Mouse (Mus musculus) heart, embryonic 12.5 days (tissue): ENCODE data around the gene Basp1. TPM values are rescaled to one million over a fixed set of nuclear protein-coding genes. Genes with fewer than 3 reads are reported as not detected.
"Not testable (repeated sequence)": the region's sequence is repeated elsewhere in the genome, so short reads cannot be mapped to it uniquely, and the experiment has no call there.

Experiments used
- ATAC-seq: fragments of 200-750 bp; cut with Nextera tagmentation; 2 replicates; pipeline ENCODE4 v1.8.0; 2017; ENCODE audit warnings: moderate TSS enrichment, moderate library complexity; ENCODE audit not compliant: insufficient number of reproducible peaks, low FRiP score
- H3K27ac ChIP-seq: fragments of 300-500 bp; sonication (generic); 2 replicates; pipeline ENCODE4 v1.5.1; 2016; ENCODE audit warnings: mild to moderate bottlenecking, moderate library complexity; ENCODE audit not compliant: poor library complexity, severe bottlenecking
- H3K27me3 ChIP-seq: fragments of 300-500 bp; sonication (generic); replicated peaks from 2 replicates; pipeline ENCODE4 v1.6.1; 2016; ENCODE audit warnings: mild to moderate bottlenecking, moderate library complexity
- H3K36me3 ChIP-seq: fragments of 300-500 bp; sonication (generic); 2 replicates; pipeline ENCODE4 v1.6.1; 2016; ENCODE audit warnings: mild to moderate bottlenecking, moderate library complexity
- H3K4me1 ChIP-seq: fragments of 300-500 bp; sonication (generic); replicated peaks from 2 replicates; pipeline ENCODE4 v1.6.1; 2016; ENCODE audit warnings: mild to moderate bottlenecking
- H3K4me2 ChIP-seq: fragments of 300-500 bp; sonication (generic); 2 replicates; pipeline ENCODE4 v1.6.1; 2016; ENCODE audit warnings: mild to moderate bottlenecking, moderate library complexity
- H3K4me3 ChIP-seq: fragments of 300-500 bp; sonication (generic); 2 replicates; pipeline ENCODE4 v1.5.1; 2016; ENCODE audit warnings: mild to moderate bottlenecking
- H3K9ac ChIP-seq: fragments of 300-500 bp; sonication (generic); 2 replicates; pipeline ENCODE4 v1.6.1; 2016; ENCODE audit warnings: mild to moderate bottlenecking, moderate library complexity
- H3K9me3 ChIP-seq: fragments of 300-500 bp; sonication (generic); replicated peaks from 2 replicates; pipeline ENCODE4 v1.6.1; 2016; ENCODE audit warnings: mild to moderate bottlenecking, moderate library complexity
- WGBS: fragments of 180-500 bp; shearing (Covaris S2); methylation state at CpG from one replicate; pipeline ENCODE4 v1.1.7; 2016; 5-methylcytosine and 5-hydroxymethylcytosine counted together
- polyA plus RNA-seq: library from polyadenylated mRNA; unstranded; fragments of >200 nt; fragmentation: Nextera tagmentation; extraction: Ambion mirVana; gene quantifications from 2 replicates; pipeline ENCODE4 v1.2.1, GENCODE M21; 2016

The Basp1 gene
- 18.4 and 18.6 TPM in 2 replicates for polyA plus RNA-seq

- no peaks in the 10 kb centered on the region for H3K27me3 ChIP-seq
- H3K4me3 ChIP-seq: peak within 1 kb of the TSS; percentile 72
- peak; percentile 59 for ATAC-seq
- no peaks in the 10 kb centered on the region for H3K9me3 ChIP-seq
- H3K9ac ChIP-seq: peak within 1 kb of the TSS; percentile 76
- WGBS: under 1% methylated on average over 30 of the region's 60 CpGs
- H3K27ac ChIP-seq: peak within 1 kb of the TSS; percentile 56; the same call in 1 of the 2 replicates
- H3K36me3 ChIP-seq: no peaks in the 10 kb centered on the region
- H3K4me1 ChIP-seq: no peaks in the 10 kb centered on the region
- H3K4me2 ChIP-seq: peak within 1 kb of the TSS; percentile 93
Measured at GRCm38 (mm10) chr15:25413378-25413901, at the start of gene Basp1. Gene Basp1, minus strand, starts transcription at chr15:25413764.

GRCm38 (mm10) chr15:25463076-25463475 is 49.5 kb upstream of the Basp1 start:
- not testable (repeated sequence) for H3K27me3 ChIP-seq, ATAC-seq, H3K4me3 ChIP-seq, H3K4me2 ChIP-seq, H3K4me1 ChIP-seq, H3K9ac ChIP-seq, H3K9me3 ChIP-seq, H3K36me3 ChIP-seq, H3K27ac ChIP-seq

GRCm38 (mm10) chr15:25462056-25462762 is 48.6 kb upstream of the Basp1 start:
- no peaks in the 10 kb centered on the region for H3K36me3 ChIP-seq
- no peak overlapping the region for H3K4me3 ChIP-seq
- H3K4me2 ChIP-seq: no peak overlapping the region
- no peaks in the 10 kb centered on the region for H3K4me1 ChIP-seq
- H3K27me3 ChIP-seq: no peaks in the 10 kb centered on the region
- no peaks in the 10 kb centered on the region for H3K9me3 ChIP-seq
- H3K27ac ChIP-seq: no peak overlapping the region
- 85% methylated on average over 6 of the region's 6 CpGs for WGBS
- ATAC-seq: no peak
- no peak overlapping the region for H3K9ac ChIP-seq

- 29% methylated on average over 7 of the region's 7 CpGs for WGBS
- H3K36me3 ChIP-seq: no peaks in the 10 kb centered on the region
- H3K4me2 ChIP-seq: no peak overlapping the region; the same call in 1 of the 2 replicates
- no peak overlapping the region for H3K9ac ChIP-seq
- H3K27me3 ChIP-seq: no peaks in the 10 kb centered on the region
- no peaks in the 10 kb centered on the region for H3K4me1 ChIP-seq
- H3K9me3 ChIP-seq: no peaks in the 10 kb centered on the region
- no peak overlapping the region for H3K27ac ChIP-seq
- ATAC-seq: no peak
- no peak overlapping the region for H3K4me3 ChIP-seq
Measured at GRCm38 (mm10) chr15:25459901-25460300, 46.3 kb upstream of the Basp1 start.

- no peak for ATAC-seq
- Histone ChIP-seq H3K9ac (no peak overlapping the region), H3K36me3 (no peaks in the 10 kb centered on the region), H3K4me2 (no peak overlapping the region), H3K9me3 (no peaks in the 10 kb centered on the region), H3K27me3 (no peaks in the 10 kb centered on the region), H3K4me1 (no peaks in the 10 kb centered on the region), H3K27ac (no peak overlapping the region), H3K4me3 (no peak overlapping the region)
- WGBS: 71% methylated on average over 2 of the region's 2 CpGs
Measured at GRCm38 (mm10) chr15:25457421-25457820, 43.9 kb upstream of the Basp1 start.

- ATAC-seq: no peak
- Histone ChIP-seq H3K27ac (no peak overlapping the region), H3K9ac (no peak overlapping the region)
Measured at GRCm38 (mm10) chr15:25453538-25453937, 40.0 kb upstream of the Basp1 start.

GRCm38 (mm10) chr15:25449348-25449747 is 35.8 kb upstream of the Basp1 start:
- Histone ChIP-seq H3K9me3 (no peaks in the 10 kb centered on the region), H3K4me1 (peaks cover 5% of the 10 kb centered on the region), H3K27me3 (peaks cover 11% of the 10 kb centered on the region), H3K4me3 (no peak overlapping the region), H3K9ac (no peak overlapping the region), H3K36me3 (no peaks in the 10 kb centered on the region), H3K4me2 (no peak overlapping the region), H3K27ac (no peak overlapping the region)
- no peak for ATAC-seq
- 38% methylated on average over 1 of the region's 1 CpGs for WGBS

More at GRCm38 (mm10) chr15:25453538-25453937, 40.0 kb upstream of the Basp1 start:
- WGBS: 77% methylated on average over 3 of the region's 3 CpGs
- no peaks in the 10 kb centered on the region for H3K9me3 ChIP-seq
- no peak overlapping the region for H3K4me2 ChIP-seq
- H3K4me3 ChIP-seq: no peak overlapping the region
- H3K36me3 ChIP-seq: no peaks in the 10 kb centered on the region
- H3K27me3 ChIP-seq: no peaks in the 10 kb centered on the region
- no peaks in the 10 kb centered on the region for H3K4me1 ChIP-seq

- peaks cover 5% of the 10 kb centered on the region for H3K4me1 ChIP-seq
- ATAC-seq: no peak
- H3K9me3 ChIP-seq: no peaks in the 10 kb centered on the region
- H3K36me3 ChIP-seq: no peaks in the 10 kb centered on the region
- no peak overlapping the region for H3K27ac ChIP-seq
- H3K27me3 ChIP-seq: peaks cover 15% of the 10 kb centered on the region
- no peak overlapping the region for H3K4me3 ChIP-seq
- no peak overlapping the region for H3K9ac ChIP-seq
- H3K4me2 ChIP-seq: no peak overlapping the region
- 67% methylated on average over 4 of the region's 4 CpGs for WGBS
Measured at GRCm38 (mm10) chr15:25448703-25449340, 35.3 kb upstream of the Basp1 start.

GRCm38 (mm10) chr15:25447136-25447535 is 33.6 kb upstream of the Basp1 start:
- 72% methylated on average over 6 of the region's 6 CpGs for WGBS

GRCm38 (mm10) chr15:25446155-25446487 is 32.6 kb upstream of the Basp1 start:
- no peak for ATAC-seq

More at GRCm38 (mm10) chr15:25447136-25447535, 33.6 kb upstream of the Basp1 start:
- Histone ChIP-seq H3K4me2 (no peak overlapping the region), H3K4me3 (no peak overlapping the region), H3K9ac (no peak overlapping the region), H3K27me3 (peaks cover 19% of the 10 kb centered on the region), H3K27ac (no peak overlapping the region), H3K36me3 (no peaks in the 10 kb centered on the region), H3K4me1 (peaks cover 5% of the 10 kb centered on the region), H3K9me3 (no peaks in the 10 kb centered on the region)
- no peak for ATAC-seq

GRCm38 (mm10) chr15:25445361-25446154 is 32.0 kb upstream of the Basp1 start:
- Histone ChIP-seq H3K4me3 (peak overlapping the region; percentile 22), H3K36me3 (no peaks in the 10 kb centered on the region), H3K4me2 (peak overlapping the region; percentile 61), H3K9ac (peak overlapping the region; percentile 17; the same call in 1 of the 2 replicates), H3K4me1 (peaks cover 5% of the 10 kb centered on the region), H3K27ac (no peak overlapping the region), H3K9me3 (no peaks in the 10 kb centered on the region), H3K27me3 (peaks cover 19% of the 10 kb centered on the region)
- ATAC-seq: 0 out of 2 replicates have a peak, but pooled peaks have one; percentile 39
- WGBS: 6% methylated on average over 17 of the region's 17 CpGs

More at GRCm38 (mm10) chr15:25446155-25446487, 32.6 kb upstream of the Basp1 start:
- H3K9ac ChIP-seq: 0 out of 2 replicates have a peak overlapping the region, but pooled peaks have one; percentile 17
- H3K27ac ChIP-seq: no peak overlapping the region
- no peaks in the 10 kb centered on the region for H3K36me3 ChIP-seq
- H3K27me3 ChIP-seq: peaks cover 19% of the 10 kb centered on the region
- no peaks in the 10 kb centered on the region for H3K9me3 ChIP-seq
- 30% methylated on average over 8 of the region's 8 CpGs for WGBS
- H3K4me1 ChIP-seq: peaks cover 5% of the 10 kb centered on the region
- H3K4me3 ChIP-seq: peak overlapping the region; percentile 22
- H3K4me2 ChIP-seq: peak overlapping the region; percentile 61
